Mouse (Mus musculus): Measurements from ENCODE around the gene Gm10300. TPM values are rescaled to one million over a fixed set of nuclear protein-coding genes. Genes with fewer than 3 reads are reported as not detected.

The Gm10300 gene
- total RNA-seq (2021) = under 1 TPM; 0.70 to 0.73 TPM
- long read RNA-seq, experiment 1 = 0 reads
- long read RNA-seq, experiment 2 = 0 reads

DNA sequence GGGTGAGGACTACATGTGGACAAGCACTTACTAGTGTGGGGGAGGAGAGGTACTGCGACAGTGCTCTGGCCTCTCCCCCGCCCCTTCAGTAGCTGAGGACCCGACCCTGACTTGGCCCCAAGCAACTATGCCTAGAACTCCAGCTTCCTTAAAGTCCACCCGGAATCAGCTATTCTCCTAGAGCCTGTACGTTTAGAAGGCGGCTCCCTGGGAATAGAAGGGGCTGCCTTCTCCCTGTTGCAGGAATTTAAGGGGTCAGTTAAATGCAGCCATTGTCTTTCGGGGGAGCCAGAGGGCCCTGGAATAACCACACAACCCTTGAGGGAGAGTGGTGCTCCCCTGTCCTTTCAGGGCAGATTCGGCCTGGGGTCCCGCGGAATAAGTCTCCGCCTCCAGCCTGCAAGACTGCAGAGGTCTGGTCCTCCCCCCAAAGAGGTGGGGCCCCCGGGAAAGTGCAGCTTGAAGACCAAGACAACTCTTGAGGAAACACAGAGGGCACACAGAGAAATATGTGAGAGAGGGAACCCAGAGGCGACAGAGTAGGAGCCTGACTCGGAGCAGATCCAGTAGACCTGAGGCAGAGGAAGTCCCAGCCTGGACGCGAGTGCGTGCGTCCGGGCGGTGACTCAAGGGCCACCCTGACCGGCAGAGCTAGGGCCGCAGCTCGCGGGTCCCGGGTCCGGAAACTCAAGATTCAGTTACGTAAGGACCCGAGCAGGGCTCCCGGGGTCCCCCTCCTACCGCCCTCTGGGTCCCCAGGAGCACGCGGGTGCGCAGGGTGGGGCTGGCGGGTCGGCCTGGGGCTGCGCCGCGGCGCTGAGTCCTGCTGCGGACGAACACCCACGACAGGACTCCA lies at the start of gene Gm10300:
Gm10300 (plus strand) TSS at position 621 of the 856 bp plus-strand sequence.
- DNase-seq (ENCODE audit: low spot score in 2 of 2) = no peak

DNA sequence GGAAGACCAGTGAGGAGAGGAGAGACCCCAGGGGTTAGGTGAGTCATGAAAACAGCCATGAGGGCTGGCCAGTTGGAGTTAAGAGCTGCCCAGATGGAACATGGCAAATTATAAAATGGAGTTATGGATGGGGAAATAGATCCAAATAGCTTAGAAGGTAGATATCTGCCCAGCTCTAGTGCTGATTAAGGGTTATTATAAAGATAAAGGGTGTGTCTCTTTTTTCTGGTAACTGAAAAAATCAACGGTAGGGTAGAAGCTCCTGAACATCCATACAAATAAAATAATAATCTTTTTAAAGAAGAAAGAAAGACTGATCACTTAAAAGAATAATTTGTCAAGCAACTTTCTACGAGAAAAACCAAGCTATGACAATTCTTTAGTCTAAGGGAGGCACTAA lies 49.2 kb upstream of the Gm10300 start:
- no peak for DNase-seq (ENCODE audit: low spot score in 2 of 2)

DNA sequence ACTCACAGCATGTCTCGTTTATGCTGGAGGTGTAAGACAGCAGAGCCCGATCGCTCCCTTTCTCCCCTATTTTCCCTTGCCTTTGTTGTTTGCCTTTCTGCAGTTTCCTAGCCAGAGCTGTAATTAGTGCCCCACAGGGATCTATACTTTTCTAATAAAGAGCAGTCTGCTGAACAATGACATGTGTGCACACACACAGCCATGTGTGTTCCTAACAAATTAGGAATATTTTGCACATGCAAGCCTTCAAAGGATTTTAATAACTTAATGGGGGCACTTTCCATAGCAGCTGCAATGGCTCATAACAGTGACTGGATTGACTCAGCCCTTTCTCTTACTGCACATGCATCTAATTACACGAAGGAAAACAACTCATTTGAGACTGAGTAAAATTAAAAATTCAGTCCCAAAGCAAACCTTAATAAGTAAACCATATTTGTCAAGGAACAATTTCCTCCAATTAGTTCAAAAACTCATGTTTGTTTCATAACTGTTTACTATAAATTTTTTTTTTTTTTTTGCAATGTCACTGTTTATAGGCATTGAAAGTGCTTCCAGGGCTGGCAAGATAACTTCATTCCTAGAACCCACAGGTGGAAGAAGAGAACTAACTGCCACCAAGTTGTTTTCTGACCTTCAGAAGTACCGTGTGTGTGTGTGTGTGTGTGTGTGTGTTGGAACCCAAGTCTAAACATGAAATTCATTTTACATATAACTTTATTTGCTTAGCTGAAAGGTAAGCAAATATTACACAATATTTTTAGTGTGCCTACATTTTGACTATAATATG lies 48.6 kb upstream of the Gm10300 start:
- DNase-seq (ENCODE audit: low spot score in 2 of 2) = no peak

DNA sequence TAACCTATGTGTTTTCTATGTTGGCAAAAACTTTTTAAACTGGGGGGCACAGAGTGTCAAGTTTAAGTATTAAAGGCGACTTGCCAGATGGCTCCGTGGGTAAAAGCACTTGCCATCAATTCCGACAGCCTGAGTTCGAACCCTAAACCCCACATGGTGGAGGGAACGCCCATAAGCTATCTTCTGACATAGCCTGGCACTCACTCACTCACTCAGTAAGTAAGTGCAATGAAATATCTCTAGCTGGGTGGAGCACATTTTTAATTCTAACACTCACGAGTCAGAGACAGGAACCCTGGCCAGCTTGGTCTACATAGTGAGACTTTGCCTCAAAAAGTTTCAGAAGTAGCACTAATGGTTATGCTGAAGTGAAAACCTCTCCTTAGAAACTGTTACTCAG lies 47.3 kb upstream of the Gm10300 start:
- DNase-seq (ENCODE audit: low spot score in 2 of 2) = no peak

DNA sequence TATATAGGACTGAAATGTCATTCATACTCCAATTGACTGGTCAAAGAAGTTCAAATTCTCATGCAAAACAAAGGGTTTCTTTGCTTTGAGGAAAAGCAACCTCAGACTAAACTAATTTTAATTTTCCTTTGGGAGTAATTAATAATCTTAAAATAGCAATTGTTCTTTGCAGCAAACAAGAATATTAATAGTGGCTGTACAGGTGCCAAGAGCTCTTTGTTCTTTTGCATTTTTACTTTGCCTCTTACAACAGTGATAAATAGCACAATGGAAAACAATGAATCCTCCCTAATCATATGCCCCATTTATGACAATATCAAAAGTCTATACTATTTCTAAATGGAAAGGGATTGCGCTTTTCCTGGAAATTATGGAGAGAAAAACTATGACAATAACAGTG lies 46.7 kb upstream of the Gm10300 start:
- DNase-seq (ENCODE audit: low spot score in 2 of 2) = no peak

DNA sequence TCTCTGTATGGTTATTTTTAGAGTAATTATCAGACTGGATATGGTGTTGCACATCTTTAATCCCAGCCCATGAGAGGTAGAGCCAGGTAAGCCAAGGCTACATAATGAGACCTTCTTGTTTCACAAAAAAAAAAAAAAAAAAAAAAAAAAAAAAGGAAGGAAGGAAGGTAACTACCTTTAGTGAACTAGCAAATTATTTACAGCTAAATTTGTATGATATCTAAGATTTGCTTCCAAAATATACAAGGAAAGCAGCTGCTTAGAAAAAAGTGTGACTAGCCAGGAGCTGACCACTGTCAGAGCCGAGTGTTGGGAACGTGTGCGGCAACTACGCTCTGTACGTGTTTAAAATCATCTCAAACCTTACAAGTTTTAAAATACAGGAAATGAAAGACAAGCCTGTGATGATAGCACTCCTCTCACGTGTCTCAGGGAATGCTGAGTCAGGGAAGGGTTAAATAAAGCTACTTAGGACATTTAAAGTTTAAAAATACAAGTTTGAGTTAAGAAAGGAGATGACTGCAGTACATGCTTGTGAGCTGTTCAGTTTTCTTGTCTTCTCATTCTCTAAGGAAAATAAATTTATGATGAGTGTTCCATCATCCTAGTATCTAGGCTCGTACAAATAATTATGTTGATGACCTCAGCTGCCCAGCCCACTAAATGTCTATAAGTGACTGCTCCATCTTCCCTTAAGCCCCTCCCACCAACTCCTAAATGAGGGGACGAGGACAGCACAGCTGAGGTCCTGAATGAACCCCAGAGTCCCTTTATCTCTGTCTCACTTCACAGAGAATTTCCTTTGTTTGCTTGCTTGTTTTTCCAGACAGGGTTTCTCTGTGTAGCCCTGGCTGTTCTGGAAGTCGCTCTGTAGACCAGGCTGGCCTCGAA lies 44.4 kb upstream of the Gm10300 start:
- no peak for DNase-seq (ENCODE audit: low spot score in 2 of 2)

DNA sequence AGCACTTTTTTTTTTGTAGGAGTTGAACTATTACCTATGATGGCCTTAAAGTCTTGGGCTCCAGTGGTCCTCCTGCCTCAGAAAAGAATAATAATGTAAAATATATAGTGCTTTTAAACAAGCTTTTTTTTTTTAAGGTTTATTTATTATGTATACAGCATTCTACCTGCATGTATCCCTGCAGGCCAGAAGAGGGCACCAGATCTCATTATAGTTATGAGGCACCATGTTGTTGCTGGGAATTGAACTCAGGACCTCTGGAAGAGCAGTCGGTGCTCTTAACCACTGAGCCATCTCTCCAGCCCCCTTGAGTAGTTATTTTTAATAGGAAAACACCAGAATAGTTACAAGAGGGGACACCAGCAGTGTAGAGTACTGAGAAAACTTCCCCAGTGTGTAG lies 41.3 kb upstream of the Gm10300 start:
- DNase-seq (ENCODE audit: low spot score in 2 of 2) = no peak

DNA sequence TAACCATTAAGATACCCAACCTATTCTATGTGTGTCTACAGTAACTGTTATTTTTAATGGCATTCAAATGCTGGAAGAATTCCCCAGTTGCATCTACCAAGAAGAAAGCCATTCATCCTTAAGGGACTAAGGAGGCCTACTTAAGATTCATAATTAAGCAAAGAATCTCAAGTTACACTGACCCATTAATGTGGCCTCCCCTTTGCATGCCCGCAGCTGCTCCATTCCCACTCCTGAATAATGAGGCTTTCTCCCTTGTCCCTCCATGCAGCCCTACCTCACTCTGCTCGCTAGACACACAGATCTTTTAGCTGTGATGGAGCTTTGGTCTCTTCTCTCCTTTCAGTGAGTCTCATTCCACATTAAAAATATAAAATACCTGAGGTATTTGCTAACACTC lies 40.3 kb upstream of the Gm10300 start:
- no peak for DNase-seq (ENCODE audit: low spot score in 2 of 2)

DNA sequence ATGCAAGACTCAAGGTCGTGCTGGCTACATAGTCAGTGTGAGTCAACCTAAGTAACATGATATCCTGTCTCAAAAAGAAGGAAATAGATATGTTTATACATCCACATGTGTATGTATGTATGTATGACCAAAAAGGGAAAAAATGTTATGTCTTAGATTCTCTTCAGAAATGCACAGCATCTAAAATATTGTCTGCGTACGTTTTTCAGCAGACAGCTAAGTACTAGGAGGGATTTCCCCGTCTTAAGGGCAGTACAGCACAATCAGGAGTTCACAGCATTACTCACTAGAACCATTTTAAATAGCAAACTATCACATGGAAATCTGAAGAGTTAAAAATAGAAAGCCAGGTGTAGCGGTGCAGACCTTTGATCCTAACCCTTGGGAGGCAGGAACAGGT lies 37.4 kb upstream of the Gm10300 start:
- DNase-seq (ENCODE audit: low spot score in 2 of 2) = no peak

DNA sequence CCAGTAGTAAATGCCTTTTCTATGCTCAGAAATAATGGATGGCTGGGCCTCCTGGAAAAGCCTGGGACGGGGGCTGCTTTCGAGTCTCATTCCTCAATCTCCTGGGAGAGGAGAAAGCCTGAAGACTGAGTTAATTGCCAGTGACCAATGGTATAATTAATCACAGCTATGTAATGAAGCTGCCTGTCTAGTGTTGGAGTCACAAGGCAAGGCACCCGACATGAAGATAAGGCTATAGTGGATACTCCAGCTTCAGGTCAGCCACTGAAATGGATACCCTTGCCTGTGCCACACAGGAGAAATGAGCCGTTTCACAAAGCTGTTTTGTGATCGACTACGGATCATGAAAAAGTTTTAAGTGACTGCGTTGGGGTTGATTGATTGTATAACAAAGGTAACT lies 36.5 kb upstream of the Gm10300 start:
- DNase-seq (ENCODE audit: low spot score in 2 of 2) = no peak

DNA sequence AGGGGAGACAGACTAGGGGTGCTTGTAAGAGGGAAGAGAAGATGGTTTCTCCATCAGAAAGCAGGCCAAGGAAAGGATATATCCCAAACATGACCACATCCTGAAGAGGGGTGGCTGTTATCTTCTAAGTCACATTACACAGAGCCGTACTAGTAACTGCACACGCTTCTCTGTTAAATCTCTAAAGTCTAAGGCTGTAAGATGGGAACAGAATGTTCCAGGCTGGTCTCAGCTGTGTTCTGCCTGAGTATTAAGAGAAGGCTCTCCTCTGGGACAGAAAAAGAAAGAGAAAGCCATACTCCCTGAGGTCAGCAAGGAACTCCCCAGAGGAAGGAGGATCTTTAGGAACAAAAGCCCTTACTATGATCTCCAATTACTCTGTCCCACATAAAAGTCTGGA lies 35.7 kb upstream of the Gm10300 start:
- DNase-seq (ENCODE audit: low spot score in 2 of 2) = no peak

DNA sequence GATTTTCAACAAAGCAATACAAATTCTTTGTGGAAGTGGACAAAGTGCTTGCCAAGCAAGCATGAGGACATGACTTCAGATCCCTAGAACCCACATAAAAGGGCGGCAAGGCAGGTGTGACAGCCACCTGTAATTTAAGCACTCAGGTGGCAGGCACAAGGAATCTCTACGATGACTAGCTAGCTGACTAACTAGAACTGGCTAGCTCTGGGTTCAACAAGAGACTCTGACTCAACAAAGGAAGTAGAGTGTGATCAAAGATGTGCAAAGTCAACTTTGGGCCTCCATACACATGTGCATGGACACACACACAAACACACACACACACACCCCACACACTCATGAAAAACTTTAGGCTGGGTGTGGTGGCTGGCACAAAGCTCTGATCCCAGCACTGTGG lies 35.0 kb upstream of the Gm10300 start:
- DNase-seq (ENCODE audit: low spot score in 2 of 2) = no peak

DNA sequence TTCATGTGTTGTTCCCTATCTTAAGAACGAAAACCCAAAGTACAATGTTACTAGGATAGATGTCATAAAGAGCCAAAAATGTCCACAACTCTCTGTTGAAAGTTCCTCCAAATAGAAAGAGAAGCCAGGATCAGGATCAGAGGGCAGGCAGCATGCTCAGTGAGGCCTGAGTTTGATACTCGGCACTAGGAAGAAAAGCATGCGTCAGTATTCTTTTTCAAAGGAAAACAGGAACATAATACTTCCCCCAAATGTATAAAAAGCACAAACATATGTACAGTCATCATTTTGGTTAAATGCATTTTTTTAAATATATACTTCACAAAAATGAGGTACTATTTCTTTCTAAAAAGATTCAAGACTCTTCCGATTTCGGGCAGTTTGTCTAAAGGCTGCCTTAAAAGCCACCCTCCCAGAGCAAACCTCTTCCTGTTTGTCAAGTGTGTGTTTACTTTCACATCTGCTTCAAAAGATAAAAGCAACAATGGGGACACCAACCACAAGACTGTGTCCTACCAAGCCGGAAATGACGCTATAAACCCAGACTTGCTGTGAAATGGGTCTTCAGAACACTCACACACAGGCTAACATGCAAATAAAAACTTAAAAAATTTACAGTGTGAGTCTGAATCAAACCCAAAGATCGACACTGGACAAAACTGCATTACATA lies 34.4 kb upstream of the Gm10300 start:
- no peak for DNase-seq (ENCODE audit: low spot score in 2 of 2)

DNA sequence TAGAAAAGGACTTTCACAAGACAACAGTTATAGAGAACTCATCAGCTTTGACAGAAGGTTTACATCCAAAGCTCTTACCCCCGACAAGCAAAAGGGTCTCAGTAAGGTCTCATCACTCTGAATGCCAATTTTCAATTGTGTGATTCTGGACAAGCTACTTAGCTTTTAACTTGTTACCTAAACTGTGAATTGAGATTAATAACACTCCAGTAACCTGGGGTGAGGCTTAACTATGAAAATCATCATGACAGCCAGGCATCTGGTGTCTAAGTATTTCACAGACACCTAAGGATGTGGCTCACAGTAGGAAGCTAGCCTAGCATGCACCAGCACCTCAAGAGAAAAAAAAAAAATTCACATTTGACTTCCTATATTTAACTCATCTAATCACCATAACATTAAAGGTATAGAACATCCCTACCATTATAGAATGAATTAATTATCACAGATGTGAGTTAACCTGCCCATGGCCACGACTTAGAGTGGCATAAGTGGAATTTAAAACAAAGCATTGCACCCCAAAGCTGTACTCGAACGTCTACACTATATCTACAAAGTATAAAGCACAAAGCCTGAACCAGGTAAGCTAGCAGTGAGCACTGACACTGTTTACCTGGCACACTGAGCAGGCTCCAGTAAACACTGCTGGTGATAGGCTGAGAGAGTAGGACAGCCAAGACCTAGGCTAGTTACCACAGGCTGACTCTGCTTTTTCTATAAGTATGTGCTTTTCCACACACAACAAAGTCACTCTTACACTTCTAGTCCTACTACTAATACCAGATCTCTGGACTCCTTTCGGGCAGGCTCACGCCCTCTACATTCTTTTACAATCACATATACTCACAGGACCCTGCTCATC lies 32.8 kb upstream of the Gm10300 start:
- DNase-seq (ENCODE audit: low spot score in 2 of 2) = no peak

DNA sequence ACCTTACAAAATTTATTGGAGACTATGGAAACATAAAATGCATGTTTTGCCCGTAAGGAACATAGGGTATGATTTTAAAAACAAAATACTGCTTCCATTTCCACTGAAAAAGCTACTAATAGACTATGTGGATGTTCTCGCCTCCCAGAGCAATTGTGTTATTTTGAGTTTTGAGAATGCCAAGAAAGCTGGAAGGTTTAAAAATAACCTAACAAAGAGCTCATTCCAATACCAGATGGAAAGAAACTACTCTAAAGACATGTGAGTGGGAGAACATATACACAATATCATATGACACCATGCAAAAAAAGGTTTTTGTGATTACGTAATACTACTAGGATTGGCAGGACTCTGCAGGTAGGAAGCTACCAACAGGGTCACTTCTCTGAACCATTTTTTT lies 30.8 kb upstream of the Gm10300 start:
- DNase-seq (ENCODE audit: low spot score in 2 of 2) = no peak

DNA sequence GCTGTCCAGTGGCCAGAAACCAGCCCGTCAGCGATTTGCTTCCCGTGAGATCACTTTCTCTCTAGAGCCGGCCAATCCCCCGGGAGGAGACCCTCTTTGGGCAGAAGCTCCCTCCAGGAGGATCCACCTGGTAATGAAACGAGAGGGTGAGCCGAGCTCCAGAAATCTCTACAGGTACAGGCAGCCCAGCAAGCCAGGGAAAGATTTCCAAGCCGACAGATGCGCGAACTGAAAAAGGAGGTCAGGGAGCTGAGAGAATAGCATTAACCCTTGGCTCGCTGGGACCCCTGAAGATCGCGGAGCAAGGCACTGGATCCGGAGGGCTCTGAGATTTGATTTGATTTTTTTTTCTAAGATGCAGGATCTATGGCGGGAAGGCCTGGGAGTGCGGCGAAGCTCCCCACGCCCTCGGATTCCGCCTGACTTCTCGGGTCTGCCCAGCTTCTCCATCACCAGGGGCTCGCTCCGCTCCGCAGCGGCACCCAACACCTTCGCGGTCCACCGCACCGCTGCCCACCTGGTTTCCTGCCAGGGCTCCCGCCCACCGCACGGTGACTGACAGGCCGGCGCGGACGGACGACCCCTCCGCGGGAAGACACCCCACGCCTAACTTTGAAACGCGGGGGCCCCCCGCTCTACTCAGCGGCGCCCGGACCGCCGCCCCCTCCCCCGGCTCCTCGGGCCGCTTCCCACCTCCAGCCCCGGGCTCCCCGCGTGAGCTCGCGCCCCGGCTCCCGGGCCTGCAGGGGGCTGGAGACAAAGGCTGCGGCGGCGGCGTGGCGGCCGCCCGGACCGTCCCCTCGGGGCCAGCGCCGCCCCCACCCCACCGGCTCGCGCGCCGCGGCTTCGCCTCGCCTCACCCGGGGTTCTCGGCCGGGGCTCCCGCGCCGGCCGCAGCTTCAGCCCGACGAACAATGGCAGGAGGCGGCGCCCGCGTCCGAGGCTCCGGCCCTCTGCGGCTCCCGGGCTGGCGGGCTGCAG lies 26.2 kb upstream of the Gm10300 start:
- peak in 1 of 2 experiments; percentile 16 for DNase-seq (ENCODE audit: low spot score in 2 of 2)

DNA sequence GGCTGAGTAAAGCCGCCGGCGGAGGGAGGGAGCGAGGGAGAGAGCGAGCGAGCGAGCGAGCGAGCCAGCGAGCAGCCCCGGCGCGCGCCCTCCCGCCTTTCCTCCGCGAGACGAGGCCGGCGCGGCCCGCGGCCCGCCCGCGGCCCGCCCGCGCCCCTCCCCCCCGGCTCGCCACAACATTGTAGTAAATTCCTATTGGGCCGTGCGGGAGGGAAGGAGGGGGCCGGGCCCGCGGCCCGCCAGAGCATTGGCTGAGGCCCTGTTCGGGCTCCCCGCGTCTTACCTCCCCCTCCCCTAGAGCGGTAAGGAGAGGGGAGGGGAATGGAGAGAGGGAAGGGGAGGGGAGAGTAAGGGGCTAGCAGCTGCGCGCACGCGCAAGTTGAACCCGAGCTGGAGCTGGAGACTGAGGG lies 25.5 kb upstream of the Gm10300 start:
- peak; percentile 71 to 76 for DNase-seq (ENCODE audit: low spot score in 2 of 2)

DNA sequence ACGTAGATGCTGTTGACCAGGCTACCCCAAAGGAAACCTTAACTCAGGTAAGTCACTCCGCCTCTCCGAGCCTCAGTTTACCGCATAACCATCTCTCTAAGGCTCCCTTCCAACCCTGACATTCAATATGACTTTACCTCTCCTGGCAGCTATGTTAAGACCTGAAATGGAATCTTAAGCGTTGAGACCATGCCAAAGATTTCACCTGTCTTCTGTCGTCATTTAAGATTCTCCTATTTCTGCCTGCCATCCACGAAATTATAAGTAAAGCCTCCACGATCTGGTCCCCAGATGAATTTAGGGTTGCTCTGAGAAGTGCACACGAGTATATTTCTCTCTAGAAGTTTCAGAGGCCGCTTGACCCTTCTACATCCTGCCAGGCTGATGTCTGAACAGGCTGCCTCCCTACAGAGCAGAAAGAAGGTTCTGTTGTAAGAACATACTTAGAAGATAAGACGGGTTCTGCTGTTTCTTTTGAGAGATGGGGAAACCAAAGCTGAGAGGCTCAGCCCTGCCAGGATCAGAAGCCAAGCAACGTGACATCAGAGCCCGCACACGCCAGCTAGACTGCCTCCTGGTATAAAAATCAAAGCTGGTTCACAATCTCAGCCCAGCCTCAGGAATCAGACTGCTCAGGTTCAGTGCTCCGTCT lies 24.8 kb upstream of the Gm10300 start:
- DNase-seq (ENCODE audit: low spot score in 2 of 2) = no peak
